Mouse (Mus musculus) forelimb bud, embryonic 11.5 days (tissue): ENCODE results near the gene Ppm1h.

Source experiments
- DNase-seq: peaks from one replicate; pipeline ENCODE4 v3.0.0-alpha.2; 2012; ENCODE audit warnings: low read depth, low spot score

The Ppm1h gene

DNA sequence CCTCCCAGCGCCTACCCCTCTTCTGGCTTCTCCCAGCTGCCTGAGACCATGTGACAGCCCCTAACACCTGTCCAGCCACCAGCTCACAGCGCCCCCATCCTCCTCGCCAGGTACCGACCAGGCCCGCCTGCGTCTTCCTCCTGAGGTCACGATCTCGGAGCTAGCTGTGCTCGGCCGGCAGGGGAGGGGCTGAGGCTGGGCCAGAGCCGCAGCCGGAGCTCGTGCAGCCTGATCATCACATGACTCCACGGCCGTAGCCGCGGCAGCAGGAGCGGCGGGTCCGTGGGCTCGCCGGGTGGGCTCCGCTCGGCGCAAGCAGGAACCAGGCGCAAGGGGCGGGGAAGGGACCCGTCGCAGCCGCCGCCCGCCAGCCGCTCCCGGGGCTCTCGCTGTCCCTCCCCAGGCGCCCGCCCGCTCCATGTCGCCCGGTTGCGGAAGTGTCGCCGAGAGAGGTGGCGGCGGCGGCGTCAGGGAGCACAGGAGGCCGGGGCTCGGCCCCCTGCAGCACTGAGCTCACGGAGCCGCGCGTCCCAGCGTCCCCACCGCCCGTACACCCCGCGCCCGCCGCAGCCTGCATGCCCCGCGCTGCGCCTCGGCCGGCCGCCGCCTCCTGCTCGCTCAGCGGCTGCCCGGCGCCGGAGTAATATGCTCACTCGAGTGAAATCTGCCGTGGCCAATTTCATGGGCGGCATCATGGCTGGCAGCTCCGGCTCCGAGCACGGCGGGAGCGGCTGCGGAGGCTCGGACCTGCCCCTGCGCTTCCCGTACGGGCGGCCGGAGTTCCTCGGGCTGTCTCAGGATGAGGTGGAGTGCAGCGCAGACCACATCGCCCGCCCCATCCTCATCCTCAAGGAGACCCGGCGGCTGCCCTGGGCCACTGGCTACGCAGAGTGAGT, at the start of gene Ppm1h:
Ppm1h (plus strand) TSS at position 222 of the 896 bp plus-strand sequence.
- DNase-seq, result peak; percentile 56

DNA sequence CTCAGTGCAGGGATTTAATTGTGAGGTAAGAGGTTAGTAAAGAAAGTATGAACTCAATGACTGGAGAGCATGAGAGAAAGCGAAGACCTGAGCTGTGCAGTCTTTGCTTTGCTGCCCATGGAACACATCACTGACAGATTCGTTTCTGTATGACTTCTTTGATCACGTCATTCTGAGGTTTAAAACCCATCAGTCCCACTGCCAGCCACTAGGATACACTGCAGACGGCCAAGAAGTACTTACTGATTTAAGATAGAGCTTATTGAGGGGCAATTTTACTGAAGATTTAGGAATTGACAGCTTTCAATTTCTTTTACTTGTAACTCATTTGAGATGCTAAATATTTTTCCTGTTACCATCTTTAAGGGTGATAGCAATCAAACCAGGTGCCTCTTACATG, 49.6 kb upstream of the Ppm1h start:
- DNase-seq, result no peak

DNA sequence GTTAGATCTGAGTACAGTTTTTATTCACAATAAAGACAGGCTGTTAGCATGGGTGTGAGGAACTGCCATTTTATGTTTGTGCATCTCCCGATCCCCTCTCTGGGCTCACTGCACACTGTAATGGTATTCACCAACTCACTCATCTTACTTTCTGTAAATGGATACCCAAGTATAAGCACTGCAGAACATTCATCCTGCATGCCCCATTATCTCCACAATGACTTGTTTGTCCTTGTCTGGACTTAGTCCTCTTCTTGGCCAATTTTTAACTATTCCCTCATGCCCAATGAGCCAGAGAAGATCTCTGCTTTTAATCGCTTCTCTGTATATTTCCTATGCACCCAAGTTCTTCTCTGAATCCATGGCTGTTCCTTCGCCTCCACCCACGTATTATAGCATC, 38.7 kb upstream of the Ppm1h start:
- DNase-seq, result no peak

DNA sequence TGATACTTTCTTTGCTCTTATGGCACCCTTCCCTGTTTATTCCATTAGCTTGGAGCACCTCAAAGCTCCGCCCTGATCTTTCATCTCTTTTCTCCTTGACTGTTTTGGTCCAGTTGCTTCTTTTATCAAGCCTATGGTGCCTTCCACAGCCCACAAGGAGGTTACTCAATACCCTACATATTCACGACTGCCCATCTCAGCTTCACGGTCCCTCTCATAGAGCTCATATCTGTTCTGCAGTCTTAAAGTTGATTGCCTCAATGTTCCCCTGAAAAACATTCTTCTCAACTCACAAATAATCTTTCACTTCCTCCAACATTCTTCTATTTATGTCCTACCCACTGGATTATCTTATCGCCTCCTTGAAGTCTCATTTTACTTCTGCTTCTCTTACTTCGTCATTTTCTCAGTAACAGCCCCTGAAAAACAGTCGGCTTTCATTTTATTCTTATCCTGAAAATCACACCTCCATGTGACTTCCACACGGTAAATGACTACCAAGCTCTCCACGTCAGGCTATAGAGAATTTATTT, 37.2 kb upstream of the Ppm1h start:
- DNase-seq, result no peak

DNA sequence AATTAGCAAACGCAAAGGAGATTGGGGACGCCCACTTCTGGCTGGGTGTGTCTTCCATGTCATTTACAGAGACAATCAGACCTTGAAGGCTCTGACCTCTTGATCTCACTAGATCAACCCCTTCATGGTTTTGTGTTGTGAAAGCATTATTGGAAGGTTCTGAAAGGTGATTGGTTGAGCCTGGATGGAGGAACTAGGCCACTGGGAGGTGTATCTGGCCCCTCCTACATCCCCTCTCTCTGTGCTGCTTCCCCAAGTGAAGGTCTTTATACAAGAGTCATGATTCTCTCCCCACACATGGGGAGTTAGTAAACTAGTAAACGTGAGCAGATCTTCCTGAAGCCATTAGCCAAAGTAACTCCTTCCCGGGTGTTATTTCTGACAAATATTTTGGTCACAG, 36.4 kb upstream of the Ppm1h start:
- no peak for DNase-seq

DNA sequence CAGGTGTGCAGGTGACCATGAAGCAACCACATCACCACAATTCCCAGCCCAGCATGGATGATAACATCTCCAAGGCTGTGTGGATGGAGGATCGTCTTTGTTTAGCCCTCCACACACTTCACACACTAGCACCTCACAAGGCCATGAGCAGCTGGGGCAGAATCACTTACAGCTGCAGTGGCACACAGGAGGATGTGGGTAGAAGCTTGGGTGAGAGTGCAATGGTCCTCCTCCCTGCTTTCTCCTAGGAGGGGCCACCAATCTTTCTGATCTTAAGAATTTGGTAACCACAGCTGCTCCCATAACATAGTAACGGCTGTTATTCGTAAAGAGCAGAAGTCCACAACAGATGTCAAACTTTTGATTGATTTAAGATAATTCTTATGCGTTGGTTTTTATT, 26.6 kb upstream of the Ppm1h start:
- no peak for DNase-seq

DNA sequence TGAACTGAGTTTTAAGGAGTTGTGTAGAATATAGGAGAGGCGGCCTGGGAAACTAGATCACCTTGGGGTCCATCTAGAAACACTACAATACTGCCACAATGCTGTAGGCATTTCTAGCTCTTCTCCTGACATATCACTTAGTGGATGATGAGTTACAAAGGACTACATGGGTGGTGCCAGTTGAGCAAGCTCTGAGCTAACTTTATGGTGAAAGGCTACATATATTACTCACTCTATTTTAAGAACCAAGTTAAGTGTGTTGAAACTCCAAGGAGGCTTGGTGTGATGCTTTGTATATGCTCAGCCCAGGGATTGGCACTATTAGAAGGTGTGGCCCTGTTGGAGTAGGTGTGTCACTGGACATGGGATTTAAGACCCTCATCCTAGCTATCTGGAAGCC, 26.0 kb upstream of the Ppm1h start:
- DNase-seq, result no peak

DNA sequence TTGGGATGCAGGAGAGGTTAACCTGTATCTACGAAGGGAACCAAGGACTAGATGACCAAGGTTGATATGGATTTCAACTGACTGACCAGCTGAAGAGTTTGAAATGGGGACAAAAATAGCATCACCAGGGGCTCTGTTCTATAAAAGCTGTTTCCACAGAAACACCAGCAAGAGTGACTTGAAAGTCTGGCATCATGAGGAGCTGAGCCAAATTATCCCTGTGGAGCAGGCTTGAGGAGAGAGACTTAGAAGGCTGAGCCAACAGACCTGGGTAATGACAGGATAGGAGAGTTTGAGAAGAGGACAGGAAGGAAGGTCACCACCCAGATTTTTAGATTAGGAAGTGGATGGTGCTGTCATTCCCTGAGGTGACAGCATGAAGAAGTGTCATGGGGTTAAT, 12.9 kb upstream of the Ppm1h start:
- DNase-seq, result no peak

DNA sequence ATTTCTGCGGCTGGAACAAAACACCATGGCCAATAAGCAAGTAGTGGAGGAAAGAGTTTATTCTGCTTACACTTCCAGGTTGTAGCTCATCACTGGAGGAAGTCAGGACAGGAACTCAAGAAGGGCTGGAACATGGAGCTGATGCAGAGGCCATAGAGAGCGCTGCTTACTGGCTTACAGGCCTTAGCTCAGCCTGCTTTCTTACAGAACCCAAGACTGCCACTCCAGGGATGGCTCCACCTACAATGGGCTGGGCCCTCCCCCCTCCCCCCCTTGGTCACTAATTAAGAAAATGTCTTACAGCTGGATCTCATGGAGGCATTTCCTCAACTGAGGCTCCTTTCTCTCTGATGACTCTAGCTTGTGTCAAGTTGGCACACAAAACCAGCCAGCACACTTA, 7.3 kb upstream of the Ppm1h start:
- peak; percentile 28 for DNase-seq

DNA sequence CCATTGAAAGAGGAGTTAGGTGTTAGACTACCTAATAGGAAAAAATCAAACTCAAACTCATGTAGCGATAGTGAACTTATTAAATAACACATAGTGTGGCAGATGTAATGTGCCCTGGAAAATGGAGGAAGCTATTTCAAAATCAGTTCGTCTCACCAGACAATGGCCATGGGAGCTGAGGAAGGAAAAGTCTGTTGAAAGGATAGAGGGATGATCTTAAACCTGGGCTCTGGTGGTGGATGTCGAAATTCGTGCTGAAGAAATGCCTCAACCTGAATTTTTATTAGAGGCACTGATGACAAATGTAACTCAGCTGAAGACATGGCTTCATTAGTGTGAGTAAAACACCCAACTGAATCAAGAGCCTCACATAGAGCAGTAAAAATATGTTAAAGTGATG, 6.5 kb upstream of the Ppm1h start:
- DNase-seq, result no peak

DNA sequence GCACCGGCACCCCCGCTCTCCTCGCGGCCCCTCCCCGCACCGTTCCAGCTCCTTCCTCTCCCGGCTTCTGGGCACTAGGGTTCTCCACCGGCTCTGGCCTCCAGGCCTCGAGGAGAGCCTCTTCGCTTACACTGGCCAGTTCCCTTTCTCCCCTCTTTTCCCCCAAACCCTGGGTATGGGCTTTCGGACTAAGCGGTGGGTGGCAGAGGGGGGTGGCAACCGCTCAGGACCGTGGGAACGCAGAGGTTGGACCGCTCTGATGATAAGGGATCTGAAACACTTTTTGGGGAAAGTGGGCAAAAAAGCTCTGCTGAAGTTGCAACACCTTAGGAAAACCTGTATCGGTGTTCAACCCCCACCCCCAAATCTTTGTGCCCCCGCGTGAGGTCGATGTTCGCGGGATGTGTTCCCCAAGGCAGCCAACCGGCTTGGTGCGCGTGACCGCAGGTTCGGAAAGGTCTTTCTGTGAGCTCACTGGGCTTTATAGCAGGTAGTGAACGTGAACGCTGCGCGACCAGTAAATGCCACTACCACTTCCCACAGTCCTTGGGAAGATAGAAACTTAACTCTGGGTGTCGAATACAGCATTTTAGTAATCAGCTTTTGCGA, 979 bp downstream of the Ppm1h start:
- DNase-seq, result peak; percentile 20

DNA sequence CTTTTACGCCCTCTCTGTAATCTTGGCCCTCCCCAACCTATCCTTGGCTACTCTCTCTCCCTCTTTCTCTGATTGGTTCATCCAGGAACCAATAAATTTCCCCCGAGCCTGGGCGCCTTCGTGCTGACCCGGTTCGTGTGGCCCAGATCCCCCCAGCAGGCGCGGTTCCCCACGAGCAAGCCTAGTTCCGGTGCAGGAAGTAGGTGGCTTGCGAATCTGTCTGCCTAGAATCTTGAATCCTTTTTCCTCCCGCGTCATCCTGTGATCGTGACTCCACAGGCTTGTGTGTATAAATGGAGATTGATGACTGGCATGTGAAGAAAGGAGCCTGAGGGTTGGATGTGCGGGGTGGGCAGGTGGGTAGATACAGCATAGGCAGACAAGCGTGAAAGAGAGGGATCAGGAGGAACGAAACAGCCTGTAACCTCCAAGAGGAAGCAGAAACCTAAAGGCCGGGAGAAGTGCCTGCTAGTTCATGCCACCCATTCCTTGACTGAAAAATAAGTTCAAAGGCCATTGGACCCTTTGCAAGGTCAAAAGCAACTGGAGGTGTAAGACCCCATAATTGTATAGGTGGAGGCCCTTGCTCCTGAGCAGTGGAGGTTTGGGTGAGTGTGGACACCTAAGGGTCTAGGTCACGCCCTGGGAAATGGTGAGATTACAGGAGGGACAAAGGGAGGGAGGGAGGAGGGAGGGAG, 2.0 kb downstream of the Ppm1h start:
- peak; percentile 12 for DNase-seq

DNA sequence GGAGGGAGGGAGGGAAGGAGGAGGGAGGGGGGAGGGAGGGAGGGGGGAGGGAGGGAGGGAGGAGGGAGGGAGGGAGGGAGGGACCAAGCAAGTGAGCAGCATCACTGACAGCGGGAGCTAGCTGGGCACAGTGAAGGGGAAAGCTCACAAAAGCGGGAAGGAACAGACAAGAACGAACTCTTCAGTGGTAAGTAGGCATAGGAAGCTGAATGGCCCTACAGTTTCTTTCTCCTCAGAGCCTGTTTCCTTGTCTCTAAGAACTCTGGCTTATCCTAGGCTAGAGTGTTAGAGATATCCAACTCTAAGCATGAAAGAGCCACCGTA, 2.5 kb downstream of the Ppm1h start:
- no peak for DNase-seq

DNA sequence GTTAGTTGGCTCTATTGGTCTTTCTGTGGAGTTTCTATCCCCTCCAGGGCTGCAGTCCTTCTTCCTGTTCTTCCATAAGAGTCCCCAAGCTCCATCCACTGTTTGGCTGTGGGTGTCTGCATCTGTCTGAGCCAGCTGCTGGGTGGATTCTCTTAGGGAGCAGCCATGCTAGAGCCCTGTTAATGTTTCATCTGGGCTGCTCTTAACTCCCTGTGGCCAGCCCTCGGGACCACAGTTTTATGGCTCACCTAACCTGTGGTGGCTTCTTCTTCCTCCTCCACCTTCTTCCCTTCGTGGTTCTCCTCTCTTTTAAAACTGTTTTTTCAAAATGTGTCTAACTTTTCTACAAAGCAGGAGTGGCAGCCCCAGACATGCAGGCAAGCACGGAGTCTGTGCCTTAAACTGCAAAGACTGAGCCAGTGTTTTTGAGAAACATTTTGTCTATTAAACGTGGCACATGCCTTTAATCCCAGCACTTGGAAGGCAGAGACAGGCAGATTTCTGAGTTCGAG, 5.3 kb downstream of the Ppm1h start:
- DNase-seq, result no peak

DNA sequence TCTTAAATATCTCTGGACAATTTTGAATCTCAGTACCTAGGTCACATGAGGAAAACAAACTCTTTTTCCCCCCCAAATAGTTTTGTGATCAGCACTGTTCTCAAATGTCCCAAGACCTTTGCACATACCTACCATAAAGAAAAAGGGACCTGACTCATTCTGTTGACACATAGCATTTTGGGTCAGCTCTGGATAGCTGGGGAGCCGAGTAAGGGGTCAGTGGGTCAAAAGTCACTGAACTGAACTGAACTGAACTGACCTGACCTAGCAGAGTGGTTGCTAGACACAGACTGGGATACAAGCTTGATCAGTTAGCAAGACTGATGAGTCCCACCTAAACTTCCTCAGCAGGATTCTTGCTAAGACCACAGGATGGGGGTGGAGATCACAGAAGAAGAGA, 6.7 kb downstream of the Ppm1h start:
- DNase-seq, result no peak

DNA sequence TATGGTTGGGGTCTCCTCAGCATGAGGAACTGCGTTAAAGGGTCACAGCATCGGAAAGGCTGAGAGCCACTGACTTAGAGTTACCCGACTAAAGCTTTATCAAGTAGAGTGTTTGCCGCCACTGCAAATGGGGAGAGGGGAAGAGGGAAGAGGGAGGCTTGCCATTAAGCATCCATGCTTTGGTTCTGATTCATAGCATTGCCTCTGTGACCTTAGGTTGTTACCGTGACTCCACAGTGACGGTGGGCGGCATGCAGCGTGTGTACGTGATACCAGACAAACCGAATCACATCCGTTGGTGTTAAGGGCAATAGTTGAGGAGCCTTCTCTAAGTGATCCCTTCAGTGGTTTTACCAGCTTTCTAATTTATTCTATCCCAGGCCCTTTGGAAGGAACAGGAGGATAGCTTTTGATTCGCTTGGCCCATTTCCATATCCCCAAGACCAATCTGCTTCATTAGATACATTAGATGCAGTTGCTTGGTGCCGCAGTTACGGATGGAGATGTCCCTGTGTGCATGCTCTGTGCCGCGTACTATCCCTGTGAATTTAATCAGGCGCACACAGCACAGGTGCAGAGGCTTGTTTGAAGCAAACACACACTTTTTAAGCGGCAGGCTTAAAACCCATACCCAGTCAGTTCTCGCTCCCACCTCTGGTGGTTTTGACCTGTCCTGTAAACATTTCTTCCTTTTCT, 7.4 kb downstream of the Ppm1h start:
- DNase-seq, result no peak

DNA sequence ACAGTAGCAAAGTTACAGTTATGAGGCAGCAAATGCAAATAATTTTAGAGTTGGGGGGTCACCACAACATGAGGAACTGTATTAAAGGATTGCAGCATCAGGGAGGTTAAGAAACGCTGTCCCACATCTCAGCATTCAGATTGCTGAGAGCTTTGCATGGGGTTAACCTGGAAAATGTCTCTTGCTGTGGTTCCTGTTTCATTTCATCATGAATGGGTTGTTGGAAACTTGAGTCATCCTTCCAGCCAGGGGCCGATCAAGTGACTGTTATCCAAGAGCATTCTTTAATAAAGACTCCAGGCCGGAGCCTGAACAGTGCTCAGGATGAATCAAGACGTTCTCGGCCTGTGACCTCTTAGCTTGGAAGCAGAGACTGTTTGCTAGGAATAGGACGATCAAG, 12.1 kb downstream of the Ppm1h start:
- no peak for DNase-seq

DNA sequence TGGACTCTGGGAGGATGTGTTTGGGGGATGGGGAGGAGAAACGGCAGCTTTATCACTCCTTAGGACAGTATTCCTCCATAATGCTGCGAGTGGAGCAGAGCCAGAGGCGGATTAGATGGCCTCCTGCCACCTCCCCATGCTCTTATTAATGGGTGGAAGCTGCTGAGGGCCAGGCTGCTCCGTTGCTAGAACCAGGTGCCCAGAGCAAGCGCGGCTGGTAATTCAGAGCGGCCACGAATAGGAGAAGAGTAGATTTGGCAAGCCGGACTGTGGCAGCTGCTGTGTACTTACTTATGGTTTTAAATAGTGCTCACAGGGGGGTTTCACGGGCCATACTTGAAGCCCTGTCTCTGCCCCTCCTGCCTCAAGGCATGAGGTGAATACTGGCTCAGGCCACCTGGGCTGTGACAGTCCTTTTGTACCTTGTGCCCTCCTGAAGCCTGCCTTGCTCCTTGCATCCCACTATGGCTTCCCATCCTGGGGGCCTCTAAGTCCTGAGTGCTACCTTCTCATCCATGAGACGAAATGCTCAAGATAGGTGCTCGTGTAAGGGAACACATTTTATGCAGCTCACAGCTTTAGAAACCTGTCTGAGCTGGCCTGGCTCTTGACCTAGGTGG, 14.7 kb downstream of the Ppm1h start:
- DNase-seq, result no peak

DNA sequence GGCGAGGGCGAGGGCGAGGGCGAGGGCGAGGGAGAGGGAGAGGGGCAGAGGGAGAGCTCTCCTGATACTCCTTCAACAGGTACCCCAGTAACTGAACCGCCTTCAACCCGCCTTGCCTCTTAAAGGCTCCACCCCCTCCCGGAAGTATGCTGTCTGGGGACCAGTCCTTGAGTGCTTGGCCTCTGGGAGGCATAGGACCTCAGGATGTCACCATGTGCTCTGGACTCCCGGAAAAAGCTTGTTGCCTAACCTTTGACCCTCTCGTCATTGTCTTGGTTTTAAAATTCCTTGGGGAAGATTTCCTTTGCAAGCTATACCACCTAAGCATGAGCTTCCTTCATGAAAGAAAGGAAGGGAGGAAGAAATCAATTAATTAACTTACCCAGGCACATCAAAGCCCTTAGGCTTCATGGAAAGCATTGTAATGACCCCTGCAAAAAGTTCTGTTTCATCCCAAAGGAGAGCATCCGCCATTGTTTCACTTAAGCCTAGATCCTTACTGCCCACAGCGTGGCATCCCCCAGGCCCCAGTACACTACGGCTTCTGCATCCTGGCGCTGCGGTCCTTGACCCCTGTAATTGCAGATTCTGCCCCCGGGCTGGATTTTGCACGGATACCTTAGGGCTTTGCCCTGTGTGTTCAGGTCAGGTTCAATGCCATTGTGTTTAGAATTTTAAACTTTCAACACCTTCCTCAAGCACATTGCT, 15.5 kb downstream of the Ppm1h start:
- no peak for DNase-seq

DNA sequence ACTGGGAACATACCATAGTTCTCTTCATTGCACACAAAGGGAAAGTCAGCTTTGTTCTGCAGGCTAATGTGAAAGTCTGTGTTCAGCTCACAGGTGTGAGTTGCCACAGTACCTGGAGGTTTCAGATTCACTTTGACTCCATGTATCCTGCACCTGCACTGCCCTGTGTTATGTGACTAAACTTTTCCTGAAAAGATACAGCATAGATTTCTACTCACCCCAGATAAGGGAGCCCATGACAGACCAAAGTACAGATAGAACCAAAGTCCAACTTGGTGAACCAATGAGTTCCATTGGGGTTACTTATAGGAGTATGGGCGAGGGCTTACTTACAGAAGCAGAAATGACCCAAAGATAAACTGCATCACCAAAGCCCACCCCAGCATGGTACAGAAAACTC, 17.8 kb downstream of the Ppm1h start:
- DNase-seq, result no peak

DNA sequence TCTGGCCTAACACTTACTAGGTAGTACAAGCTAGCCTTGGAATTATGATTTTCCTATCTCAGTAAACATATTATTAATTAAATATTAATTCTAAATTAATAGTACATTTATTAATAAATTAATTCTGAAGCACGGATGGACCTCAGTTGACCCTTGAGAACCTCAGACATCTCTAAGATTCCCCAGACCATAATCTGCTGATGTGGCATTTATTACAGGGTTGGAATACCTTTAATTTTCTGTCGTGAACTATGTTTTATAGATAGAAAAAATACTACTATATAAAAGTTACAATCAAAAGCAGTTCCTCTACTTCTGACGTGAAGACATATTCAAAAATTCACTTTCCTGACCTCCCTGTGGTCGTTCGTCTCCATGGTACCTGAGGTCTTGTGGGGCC, 19.8 kb downstream of the Ppm1h start:
- no peak for DNase-seq
